Mouse (Mus musculus): ENCODE results near the gene Depdc7. TPM values are rescaled to one million over a fixed set of nuclear protein-coding genes. Genes with fewer than 3 reads are reported as not detected.

The Depdc7 gene
- polyA plus RNA-seq, 1 experiment from 2014 or later: 3.9 TPM

DNA sequence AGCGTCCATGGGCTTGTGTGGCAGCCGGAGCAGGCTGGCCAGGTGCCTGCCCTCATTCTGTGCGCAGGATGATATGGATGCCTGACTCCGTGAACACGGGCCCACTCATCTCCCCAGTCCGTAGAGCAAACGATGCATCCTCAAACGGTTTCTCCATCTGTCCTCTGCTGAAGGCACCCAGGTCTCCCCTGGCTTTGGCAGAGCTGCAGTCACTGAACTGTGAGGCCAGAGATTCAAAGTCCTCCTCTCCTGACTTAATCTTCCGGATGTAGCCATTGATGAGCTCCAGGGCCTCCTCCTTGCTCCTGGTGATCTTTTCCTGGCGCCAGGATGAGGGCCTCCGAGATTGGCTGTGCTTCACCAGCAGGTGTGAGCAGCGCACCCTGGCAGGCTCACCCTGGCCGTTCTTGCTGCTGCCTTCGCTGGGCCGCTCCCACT is 28.4 kb downstream of the Depdc7 start:
- peak overlapping the region; percentile 11 for H3K4me2 ChIP-seq
- 0 out of 2 replicates have a peak, but pooled peaks cover 4% of the 10 kb centered on the region for H3K27me3 ChIP-seq (replicated peaks)
- ATAC-seq (ENCODE audit: insufficient number of reproducible peaks, low FRiP score): no peak
- peaks cover 17% of the 10 kb centered on the region for H3K4me1 ChIP-seq (replicated peaks)
- H3K27ac ChIP-seq (ENCODE audit: poor library complexity, severe bottlenecking): no peak overlapping the region
- no peaks in the 10 kb centered on the region for H3K36me3 ChIP-seq
- H3K9ac ChIP-seq: no peak overlapping the region
- no peak overlapping the region for H3K4me3 ChIP-seq
- no peaks in the 10 kb centered on the region for H3K9me3 ChIP-seq (replicated peaks)
- 36% methylated on average over 15 of the region's 15 CpGs for WGBS

DNA sequence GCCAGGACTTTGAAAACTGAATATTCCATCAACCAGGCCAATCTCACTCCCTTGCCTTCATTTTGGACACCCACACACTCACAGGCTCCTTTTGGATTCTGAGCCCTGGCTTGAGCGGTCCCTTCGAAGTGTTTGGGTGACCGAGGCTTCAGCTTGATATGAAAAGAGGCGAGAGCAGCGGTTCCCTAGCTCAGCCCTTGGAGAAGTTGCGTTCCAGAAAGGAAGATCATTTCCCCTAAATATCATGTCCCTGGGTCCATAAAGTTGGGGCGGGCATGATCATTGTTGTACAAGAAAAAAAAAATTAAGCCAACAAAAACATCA is 30.2 kb downstream of the Depdc7 start:
- peaks cover 17% of the 10 kb centered on the region for H3K4me1 ChIP-seq (replicated peaks)
- peak overlapping the region; percentile 71 for H3K4me2 ChIP-seq
- peak overlapping the region; percentile 88 for H3K4me3 ChIP-seq
- 2% methylated on average over 7 of the region's 7 CpGs for WGBS
- H3K36me3 ChIP-seq: no peaks in the 10 kb centered on the region
- no peaks in the 10 kb centered on the region for H3K9me3 ChIP-seq (replicated peaks)
- H3K9ac ChIP-seq: peak overlapping the region; percentile 85
- peak overlapping the region; percentile 45; the same call in 1 of the 2 replicates for H3K27ac ChIP-seq (ENCODE audit: poor library complexity, severe bottlenecking)
- 0 out of 2 replicates have a peak, but pooled peaks cover 4% of the 10 kb centered on the region for H3K27me3 ChIP-seq (replicated peaks)
- ATAC-seq (ENCODE audit: insufficient number of reproducible peaks, low FRiP score): no peak

DNA sequence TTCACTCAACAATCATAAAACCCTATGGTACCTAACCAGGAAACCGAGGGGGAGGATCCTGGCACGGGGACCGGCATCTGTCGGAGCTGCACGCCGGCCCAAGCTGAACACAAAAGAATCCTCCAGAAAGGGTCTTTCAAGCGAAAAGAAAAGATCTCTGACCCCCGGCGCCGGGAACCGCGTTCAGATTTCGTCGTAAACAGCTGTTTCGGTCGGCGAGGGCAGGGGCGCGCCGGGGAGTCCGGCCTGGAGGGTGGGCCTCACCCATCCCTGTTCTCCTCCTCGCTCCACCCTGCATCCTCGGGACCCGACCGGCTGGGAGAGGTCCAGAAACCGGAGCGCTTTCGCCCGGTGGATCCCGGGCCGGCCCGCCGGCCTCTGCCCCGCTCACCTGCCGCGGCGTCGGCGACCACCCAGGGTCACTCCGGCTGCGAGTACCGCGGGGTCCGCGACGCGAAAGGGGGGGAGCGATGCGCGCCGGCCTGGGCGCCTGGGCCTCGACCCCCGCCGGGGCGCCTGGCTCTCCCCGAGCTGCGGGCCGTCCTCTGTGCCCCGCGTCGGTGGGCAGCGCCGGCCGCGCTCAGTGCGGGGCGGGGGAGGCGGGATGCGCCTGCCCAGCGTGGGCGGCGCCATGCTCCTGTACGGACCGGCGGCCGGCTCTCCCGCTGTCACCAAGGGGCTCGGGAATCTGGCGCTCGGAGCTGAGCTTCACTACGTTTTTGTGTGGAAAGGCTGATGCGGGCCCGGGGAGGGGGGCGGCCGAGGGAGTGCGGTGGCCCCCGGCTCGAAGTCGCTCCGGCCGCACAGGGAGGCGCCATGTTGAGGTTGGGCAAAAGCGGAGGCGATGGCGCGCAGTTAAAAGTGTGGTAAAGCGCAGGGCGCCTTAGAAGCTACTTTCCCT is 30.8 kb downstream of the Depdc7 start, which contains the start of gene Tcp11l1:
TSS of gene Tcp11l1 (minus strand) at position 585 of the 901 bp plus-strand sequence.
- Histone ChIP-seq H3K4me3 (peak within 1 kb of the TSS; percentile 88), H3K4me1 (replicated peaks) (peaks cover 17% of the 10 kb centered on the region), H3K27ac (ENCODE audit: poor library complexity, severe bottlenecking) (peak within 1 kb of the TSS; percentile 45; the same call in 1 of the 2 replicates), H3K4me2 (peak within 1 kb of the TSS; percentile 71), H3K27me3 (replicated peaks) (0 out of 2 replicates have a peak, but pooled peaks cover 4% of the 10 kb centered on the region), H3K36me3 (no peaks in the 10 kb centered on the region), H3K9ac (peak within 1 kb of the TSS; percentile 85), H3K9me3 (replicated peaks) (no peaks in the 10 kb centered on the region)
- ATAC-seq (ENCODE audit: insufficient number of reproducible peaks, low FRiP score): peak; percentile 84
- WGBS: under 1% methylated on average over 92 of the region's 99 CpGs

DNA sequence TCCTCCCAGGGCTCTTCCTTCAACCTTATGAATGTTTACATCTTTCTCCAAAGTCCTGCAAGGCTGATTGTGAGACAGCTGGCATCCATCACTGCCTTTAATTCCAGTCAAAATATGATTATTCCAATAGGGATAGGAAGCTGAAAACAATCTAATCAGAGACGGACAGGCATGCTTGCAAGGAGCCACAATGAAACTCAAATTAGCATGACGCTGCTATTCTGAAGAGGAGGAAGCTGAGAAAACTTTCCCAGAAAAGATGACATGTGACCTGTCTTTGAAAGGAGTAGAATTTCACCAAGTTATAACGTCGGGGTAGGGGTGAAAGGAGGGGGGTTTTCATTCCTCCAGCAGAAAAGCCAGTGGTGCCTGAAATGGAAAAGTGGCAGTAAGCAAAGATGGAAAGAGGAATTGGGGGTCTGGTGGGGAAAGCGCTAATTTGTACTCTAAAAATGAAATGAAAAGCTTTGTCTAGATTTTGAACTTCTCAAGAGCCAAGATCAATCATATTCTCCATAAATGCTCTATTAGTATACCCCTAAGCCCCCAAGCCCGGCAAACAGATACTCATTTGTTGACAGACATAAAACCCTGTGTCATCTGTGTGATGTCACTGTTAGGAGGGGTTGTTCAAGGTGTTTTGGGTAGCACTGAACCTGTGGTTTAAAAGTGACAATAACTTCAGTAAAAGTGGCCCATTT is 31.9 kb downstream of the Depdc7 start:
- H3K27ac ChIP-seq (ENCODE audit: poor library complexity, severe bottlenecking): no peak overlapping the region
- peaks cover 17% of the 10 kb centered on the region for H3K4me1 ChIP-seq (replicated peaks)
- no peaks in the 10 kb centered on the region for H3K9me3 ChIP-seq (replicated peaks)
- peak overlapping the region; percentile 71 for H3K4me2 ChIP-seq
- no peak overlapping the region for H3K9ac ChIP-seq
- no peak for ATAC-seq (ENCODE audit: insufficient number of reproducible peaks, low FRiP score)
- WGBS: 38% methylated on average over 6 of the region's 6 CpGs
- H3K4me3 ChIP-seq: peak overlapping the region; percentile 88
- 0 out of 2 replicates have a peak, but pooled peaks cover 4% of the 10 kb centered on the region for H3K27me3 ChIP-seq (replicated peaks)
- H3K36me3 ChIP-seq: peaks cover 3% of the 10 kb centered on the region

DNA sequence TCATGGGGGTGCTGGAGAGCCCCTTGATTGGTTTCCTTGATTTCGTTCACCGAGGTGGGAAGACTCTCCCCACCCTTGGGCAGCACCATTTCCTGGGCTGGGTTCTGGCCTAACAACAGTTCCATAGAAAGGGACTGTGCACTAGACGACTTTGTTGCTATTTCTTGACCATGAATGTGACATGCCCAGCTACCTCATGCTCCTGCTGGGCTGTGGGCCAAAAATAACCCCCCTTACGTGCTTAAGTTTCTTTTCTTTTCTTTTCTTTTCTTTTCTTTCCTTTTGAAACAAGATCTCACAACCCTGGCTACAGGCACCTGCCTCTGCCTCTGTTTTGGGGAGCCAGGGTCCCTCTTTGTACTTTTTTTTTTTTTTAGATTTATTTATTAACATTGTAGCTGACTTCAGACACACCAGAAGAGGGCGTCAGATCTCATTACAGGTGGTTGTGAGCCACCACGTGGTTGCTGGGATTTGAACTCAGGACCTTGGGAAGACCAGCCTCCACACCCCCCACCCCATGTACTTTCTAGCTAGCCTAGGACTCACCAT is 32.8 kb downstream of the Depdc7 start:
- no peak for ATAC-seq (ENCODE audit: insufficient number of reproducible peaks, low FRiP score)
- Histone ChIP-seq H3K27ac (ENCODE audit: poor library complexity, severe bottlenecking) (no peak overlapping the region), H3K36me3 (peaks cover 12% of the 10 kb centered on the region), H3K4me3 (no peak overlapping the region), H3K27me3 (replicated peaks) (0 out of 2 replicates have a peak, but pooled peaks cover 4% of the 10 kb centered on the region), H3K9me3 (replicated peaks) (no peaks in the 10 kb centered on the region), H3K4me1 (replicated peaks) (peaks cover 17% of the 10 kb centered on the region), H3K4me2 (no peak overlapping the region), H3K9ac (no peak overlapping the region)
- WGBS: 44% methylated on average over 6 of the region's 6 CpGs

DNA sequence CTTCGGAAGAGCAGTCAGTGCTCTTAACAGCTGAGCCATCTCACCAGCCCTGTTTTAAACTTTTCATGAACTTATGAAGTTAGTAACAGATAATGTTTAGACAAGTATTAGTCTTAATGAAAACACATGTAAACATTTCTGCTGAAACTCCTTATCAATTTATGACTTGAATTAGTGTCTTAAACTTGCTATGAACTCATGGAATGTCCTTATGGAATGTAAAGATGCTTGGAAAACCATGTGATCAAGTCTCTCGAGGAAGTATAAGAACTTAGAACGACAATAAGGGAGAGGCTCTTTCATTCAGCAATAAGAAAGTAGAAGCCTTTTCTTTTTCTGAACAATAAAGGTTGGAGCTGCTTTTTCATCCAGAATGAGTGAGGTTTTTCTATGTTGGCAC is 38.3 kb downstream of the Depdc7 start:
- Histone ChIP-seq H3K27ac (ENCODE audit: poor library complexity, severe bottlenecking) (no peak overlapping the region), H3K4me1 (replicated peaks) (0 out of 2 replicates have a peak, but pooled peaks cover 5% of the 10 kb centered on the region), H3K36me3 (peaks cover 15% of the 10 kb centered on the region), H3K9me3 (replicated peaks) (no peaks in the 10 kb centered on the region), H3K9ac (no peak overlapping the region), H3K27me3 (replicated peaks) (no peaks in the 10 kb centered on the region), H3K4me3 (no peak overlapping the region), H3K4me2 (no peak overlapping the region)
- WGBS: 81% methylated on average over 3 of the region's 3 CpGs
- no peak for ATAC-seq (ENCODE audit: insufficient number of reproducible peaks, low FRiP score)

DNA sequence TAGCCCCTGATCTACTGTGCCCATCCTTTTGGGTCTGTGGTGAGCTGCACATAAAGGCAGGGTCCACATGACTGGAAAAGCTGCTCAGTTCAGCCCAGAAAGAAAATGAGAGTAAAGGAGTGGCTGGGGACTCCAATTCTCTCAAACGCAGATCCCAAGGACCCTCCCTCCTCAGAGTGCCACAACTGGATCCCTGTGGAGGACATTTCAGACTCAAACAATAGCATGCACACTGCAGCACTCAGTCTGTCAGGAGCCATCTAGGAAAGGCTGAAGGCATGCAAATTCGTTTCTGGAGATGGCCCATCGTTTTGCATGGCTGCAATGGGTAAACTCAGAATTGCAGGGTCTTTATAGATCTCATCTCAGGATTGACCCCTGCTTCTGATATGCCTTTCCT is 39.5 kb downstream of the Depdc7 start:
- no peak overlapping the region for H3K4me3 ChIP-seq
- H3K9ac ChIP-seq: no peak overlapping the region
- no peaks in the 10 kb centered on the region for H3K9me3 ChIP-seq (replicated peaks)
- H3K36me3 ChIP-seq: peaks cover 15% of the 10 kb centered on the region
- ATAC-seq (ENCODE audit: insufficient number of reproducible peaks, low FRiP score): no peak
- no peak overlapping the region for H3K4me2 ChIP-seq
- H3K4me1 ChIP-seq (replicated peaks): 0 out of 2 replicates have a peak, but pooled peaks cover 5% of the 10 kb centered on the region
- H3K27ac ChIP-seq (ENCODE audit: poor library complexity, severe bottlenecking): no peak overlapping the region
- WGBS: 85% methylated on average over 3 of the region's 3 CpGs
- no peaks in the 10 kb centered on the region for H3K27me3 ChIP-seq (replicated peaks)

DNA sequence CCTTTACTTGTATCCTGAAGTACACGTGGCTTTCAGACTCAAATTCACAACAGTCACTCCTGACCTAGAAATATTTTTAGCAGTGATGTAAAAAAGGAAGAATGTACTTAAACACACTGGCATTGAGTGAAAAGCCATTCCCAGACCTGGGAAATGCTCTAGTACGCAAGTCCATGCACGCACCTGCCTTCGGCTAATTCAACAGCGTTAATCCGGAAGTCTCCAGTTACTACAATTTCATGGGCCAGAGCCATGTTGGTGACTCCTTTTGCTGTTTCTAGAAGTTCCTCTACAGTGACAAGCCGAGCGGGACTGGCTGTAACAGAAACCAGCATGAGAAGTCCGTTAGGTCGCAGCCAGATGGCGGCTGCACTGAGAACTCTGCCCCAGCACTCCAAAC is 43.0 kb downstream of the Depdc7 start:
- Histone ChIP-seq H3K9me3 (replicated peaks) (no peaks in the 10 kb centered on the region), H3K27ac (ENCODE audit: poor library complexity, severe bottlenecking) (no peak overlapping the region), H3K4me2 (no peak overlapping the region), H3K27me3 (replicated peaks) (no peaks in the 10 kb centered on the region), H3K4me3 (no peak overlapping the region), H3K36me3 (0 out of 2 replicates have a peak, but pooled peaks cover 2% of the 10 kb centered on the region), H3K9ac (no peak overlapping the region), H3K4me1 (replicated peaks) (0 out of 2 replicates have a peak, but pooled peaks cover 5% of the 10 kb centered on the region)
- ATAC-seq (ENCODE audit: insufficient number of reproducible peaks, low FRiP score): no peak
- WGBS: 82% methylated on average over 11 of the region's 11 CpGs

DNA sequence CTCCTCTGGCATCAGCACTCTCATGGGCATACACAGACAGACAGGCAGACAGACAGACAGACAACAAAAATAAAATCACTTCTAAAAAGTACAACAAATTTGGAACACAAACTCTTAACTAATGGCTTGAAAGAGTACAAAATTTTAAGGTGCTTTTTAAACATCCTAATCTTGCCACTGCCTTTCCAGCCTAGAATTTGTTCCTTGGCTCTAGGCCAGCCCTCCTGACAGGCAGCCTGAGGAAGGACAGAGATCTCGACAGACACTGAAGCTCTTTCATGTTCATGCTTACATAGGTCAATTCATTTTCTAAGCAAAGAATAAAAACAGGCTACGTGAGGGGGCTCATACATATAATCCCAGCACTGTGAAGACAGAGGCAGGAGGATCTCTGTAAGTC is 50.1 kb downstream of the Depdc7 start:
- Histone ChIP-seq H3K4me1 (replicated peaks) (peaks cover 9% of the 10 kb centered on the region), H3K9ac (no peak overlapping the region), H3K4me3 (no peak overlapping the region), H3K36me3 (no peaks in the 10 kb centered on the region), H3K27me3 (replicated peaks) (no peaks in the 10 kb centered on the region), H3K27ac (ENCODE audit: poor library complexity, severe bottlenecking) (no peak overlapping the region), H3K4me2 (no peak overlapping the region), H3K9me3 (replicated peaks) (no peaks in the 10 kb centered on the region)
- ATAC-seq (ENCODE audit: insufficient number of reproducible peaks, low FRiP score): no peak
- WGBS: 41% methylated on average over 2 of the region's 2 CpGs

DNA sequence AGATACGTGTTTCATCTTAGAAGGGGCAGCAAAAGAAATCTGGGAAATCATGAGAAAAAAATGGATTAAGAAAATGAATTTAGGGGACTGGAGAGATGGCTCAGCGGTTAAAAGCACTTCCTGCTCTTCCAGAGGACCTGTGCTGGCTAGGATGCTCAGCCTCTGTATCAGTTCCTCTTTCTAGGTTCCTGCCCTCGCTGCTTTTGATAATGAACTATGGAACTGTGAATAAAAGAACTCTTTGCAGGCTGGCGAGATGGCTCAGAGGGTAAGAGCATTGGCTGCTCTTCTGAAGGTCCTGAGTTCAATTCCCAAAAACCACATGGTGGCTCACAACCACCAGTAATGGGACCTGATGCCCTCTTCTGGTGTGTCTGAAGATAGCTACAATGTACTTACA is 52.0 kb downstream of the Depdc7 start:
- Histone ChIP-seq H3K4me3 (no peak overlapping the region), H3K4me1 (replicated peaks) (peaks cover 9% of the 10 kb centered on the region), H3K27ac (ENCODE audit: poor library complexity, severe bottlenecking) (no peak overlapping the region), H3K9ac (no peak overlapping the region), H3K36me3 (no peaks in the 10 kb centered on the region), H3K9me3 (replicated peaks) (no peaks in the 10 kb centered on the region), H3K4me2 (no peak overlapping the region), H3K27me3 (replicated peaks) (no peaks in the 10 kb centered on the region)
- ATAC-seq (ENCODE audit: insufficient number of reproducible peaks, low FRiP score): no peak
- 75% methylated on average over 4 of the region's 4 CpGs for WGBS

DNA sequence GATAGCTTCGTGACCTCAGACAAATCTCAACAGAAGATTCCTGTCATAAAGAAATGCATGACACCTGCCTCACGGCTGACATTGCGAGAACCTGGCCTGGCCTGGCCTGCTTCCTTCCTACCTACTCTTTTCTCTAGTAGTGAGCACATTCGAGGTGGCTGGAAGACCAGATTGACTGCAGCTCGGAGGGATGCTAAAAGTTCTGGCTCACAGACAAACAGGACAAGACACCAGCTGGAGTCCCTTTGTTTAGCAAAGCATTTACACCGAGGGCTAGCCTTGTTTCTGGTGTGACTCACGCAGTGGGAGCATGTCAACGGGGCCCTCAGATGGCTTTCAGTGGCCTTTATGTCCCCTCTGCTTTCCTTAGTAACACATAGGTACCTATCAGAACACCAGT is 54.0 kb downstream of the Depdc7 start:
- H3K27ac ChIP-seq (ENCODE audit: poor library complexity, severe bottlenecking): no peak overlapping the region
- H3K4me1 ChIP-seq (replicated peaks): peaks cover 13% of the 10 kb centered on the region
- no peaks in the 10 kb centered on the region for H3K27me3 ChIP-seq (replicated peaks)
- H3K4me2 ChIP-seq: no peak overlapping the region
- H3K9ac ChIP-seq: no peak overlapping the region
- ATAC-seq (ENCODE audit: insufficient number of reproducible peaks, low FRiP score): no peak
- H3K36me3 ChIP-seq: peaks cover 5% of the 10 kb centered on the region
- H3K4me3 ChIP-seq: no peak overlapping the region
- H3K9me3 ChIP-seq (replicated peaks): no peaks in the 10 kb centered on the region
- WGBS: 78% methylated on average over 8 of the region's 8 CpGs
